In genomic region chr14:74846668-74847067, GRCm38 (mm10) we compare ENCODE assay signal across 9 mouse cellular contexts.
DNase-seq lines count a peak whose midpoint lies in the region; ATAC-seq lines count a peak whose summit lies in the region.
"Had no signal": no experiment of that assay in that cellular context is flagged by ENCODE, and none has a peak within 500 bp of the region (broad histone marks: within the 10 kb centered on the region; RNA-seq: fewer than 3 reads in every experiment).

No protein-coding gene starts in this region.

- H3K9me3 ChIP-seq in forebrain, embryonic 13.5 days (replicated peaks), result no peaks in the 10 kb centered on the region
- no peaks in the 10 kb centered on the region for H3K9me3 ChIP-seq in forebrain, embryonic 10.5 days
- H3K9me3 ChIP-seq in kidney, embryonic 16.5 days (ENCODE audit: low read length), result no peaks in the 10 kb centered on the region

- H3K4me2 ChIP-seq in forebrain, embryonic 13.5 days, result no peak overlapping the region
- H3K4me2 ChIP-seq in kidney, embryonic 16.5 days (replicated peaks; ENCODE audit: low read depth, low read length), result no peak overlapping the region

- H3K4me1 ChIP-seq in forebrain, embryonic 13.5 days, result peaks cover 10% of the 10 kb centered on the region; the same call in 1 of the 2 replicates
- H3K4me1 ChIP-seq in forebrain, embryonic 10.5 days, result peaks cover 32% of the 10 kb centered on the region
- H3K4me1 ChIP-seq in kidney, embryonic 16.5 days (ENCODE audit: insufficient read depth, low read length), result peaks cover 43% of the 10 kb centered on the region

- ATAC-seq in forebrain, embryonic 13.5 days, result 0 out of 2 replicates have a peak, but pooled peaks have one; percentile 21
- ATAC-seq in kidney, embryonic 16.5 days (ENCODE audit: low FRiP score, low TSS enrichment), result no peak
- no peak for ATAC-seq in monocyte, adult 5-6 weeks (replicated peaks; ENCODE audit: insufficient number of reproducible peaks, low FRiP score, low TSS enrichment, poor library complexity, severe bottlenecking)
- no peak for ATAC-seq in erythroid progenitor cell, adult 5-6 weeks (replicated peaks; ENCODE audit: low FRiP score, poor library complexity, severe bottlenecking)

- H3K9ac ChIP-seq in forebrain, embryonic 13.5 days, result no peak overlapping the region
- 0 out of 2 replicates have a peak overlapping the region, but pooled peaks have one; percentile 31 for H3K9ac ChIP-seq in kidney, embryonic 16.5 days (replicated peaks; ENCODE audit: low read length)

- no peaks in the 10 kb centered on the region for H3K27me3 ChIP-seq in forebrain, embryonic 13.5 days
- no peaks in the 10 kb centered on the region for H3K27me3 ChIP-seq in forebrain, embryonic 10.5 days (ENCODE audit: poor library complexity, severe bottlenecking)
- H3K27me3 ChIP-seq in kidney, embryonic 16.5 days (ENCODE audit: insufficient read depth, low read length), result no peaks in the 10 kb centered on the region

- 31% methylated on average over 5 of the region's 5 CpGs for WGBS in forebrain, embryonic 13.5 days
- 68% methylated on average over 5 of the region's 5 CpGs for WGBS in forebrain, embryonic 10.5 days
- 17% methylated on average over 5 of the region's 5 CpGs for WGBS in kidney, embryonic 16.5 days

- no peaks in the 10 kb centered on the region for H3K36me3 ChIP-seq in forebrain, embryonic 13.5 days (ENCODE audit: poor library complexity, severe bottlenecking)
- H3K36me3 ChIP-seq in forebrain, embryonic 10.5 days (replicated peaks), result no peaks in the 10 kb centered on the region
- no peaks in the 10 kb centered on the region for H3K36me3 ChIP-seq in kidney, embryonic 16.5 days (ENCODE audit: insufficient read depth, low read length)

- DNase-seq in forebrain, embryonic 10.5 days (ENCODE audit: extremely low spot score, low spot score), result no peak
- DNase-seq in kidney, postnatal 10 days, result no peak
- peak; percentile 27 for DNase-seq in thymus, postnatal 4 days
- DNase-seq in thymus, postnatal 25 days, result no peak
- DNase-seq: B cell, adult 2 months had no signal

- peak overlapping the region; percentile 19; the same call in 1 of the 2 replicates for H3K27ac ChIP-seq in forebrain, embryonic 13.5 days
- no peak overlapping the region for H3K27ac ChIP-seq in forebrain, embryonic 10.5 days
- peak overlapping the region; percentile 87 for H3K27ac ChIP-seq in kidney, embryonic 16.5 days (ENCODE audit: low read length)

- no peak overlapping the region for H3K4me3 ChIP-seq in forebrain, embryonic 13.5 days
- no peak overlapping the region for H3K4me3 ChIP-seq in forebrain, embryonic 10.5 days
- no peak overlapping the region for H3K4me3 ChIP-seq in kidney, embryonic 16.5 days (ENCODE audit: low read length)
